Mouse (Mus musculus) midbrain, embryonic 13.5 days (tissue): ENCODE measurements around the gene Rora. TPM values are rescaled to one million over a fixed set of nuclear protein-coding genes. Genes with fewer than 3 reads are reported as not detected.

Experiments
- ATAC-seq: fragments of 200-750 bp; cut with Nextera tagmentation; 2 replicates; pipeline ENCODE4 v1.8.0; 2017; ENCODE audit warnings: mild to moderate bottlenecking, moderate TSS enrichment, moderate library complexity
- H3K27ac ChIP-seq: fragments of 300-500 bp; sonication (generic); 2 replicates; pipeline ENCODE4 v1.5.1; 2015; ENCODE audit warnings: inconsistent platforms, mild to moderate bottlenecking, moderate library complexity
- H3K27me3 ChIP-seq: fragments of 300-500 bp; sonication (generic); 2 replicates; pipeline ENCODE4 v1.6.1; 2015; ENCODE audit warnings: mild to moderate bottlenecking, inconsistent platforms
- H3K36me3 ChIP-seq: fragments of 300-500 bp; sonication (generic); 2 replicates; pipeline ENCODE4 v1.6.1; 2015; ENCODE audit warnings: mild to moderate bottlenecking, inconsistent platforms
- H3K4me1 ChIP-seq: fragments of 300-500 bp; sonication (generic); replicated peaks from 2 replicates; pipeline ENCODE4 v1.6.1; 2015; ENCODE audit warnings: inconsistent platforms
- H3K4me2 ChIP-seq: fragments of 300-500 bp; sonication (generic); replicated peaks from 2 replicates; pipeline ENCODE4 v1.6.1; 2015; ENCODE audit warnings: moderate library complexity, mild to moderate bottlenecking, inconsistent platforms
- H3K4me3 ChIP-seq: fragments of 300-500 bp; sonication (generic); replicated peaks from 2 replicates; pipeline ENCODE4 v1.5.1; 2015; ENCODE audit warnings: mild to moderate bottlenecking, inconsistent platforms
- H3K9ac ChIP-seq: fragments of 300-500 bp; sonication (generic); replicated peaks from 2 replicates; pipeline ENCODE4 v1.6.1; 2015; ENCODE audit warnings: mild to moderate bottlenecking, inconsistent platforms
- H3K9me3 ChIP-seq: fragments of 300-500 bp; sonication (generic); 2 replicates; pipeline ENCODE4 v1.6.1; 2016; ENCODE audit warnings: mild to moderate bottlenecking, inconsistent platforms
- WGBS: fragments of 180-500 bp; shearing (Covaris S2); methylation state at CpG from one replicate; pipeline ENCODE4 v1.1.7; 2015; 5-methylcytosine and 5-hydroxymethylcytosine counted together
- polyA plus RNA-seq: library from polyadenylated mRNA; unstranded; fragments of >200 nt; fragmentation: Nextera tagmentation; extraction: Ambion mirVana; gene quantifications from 2 replicates; pipeline ENCODE4 v1.2.1, GENCODE M21; 2015

Rora gene
- polyA plus RNA-seq, 1 experiment from 2014 or later: 21.0 TPM

DNA sequence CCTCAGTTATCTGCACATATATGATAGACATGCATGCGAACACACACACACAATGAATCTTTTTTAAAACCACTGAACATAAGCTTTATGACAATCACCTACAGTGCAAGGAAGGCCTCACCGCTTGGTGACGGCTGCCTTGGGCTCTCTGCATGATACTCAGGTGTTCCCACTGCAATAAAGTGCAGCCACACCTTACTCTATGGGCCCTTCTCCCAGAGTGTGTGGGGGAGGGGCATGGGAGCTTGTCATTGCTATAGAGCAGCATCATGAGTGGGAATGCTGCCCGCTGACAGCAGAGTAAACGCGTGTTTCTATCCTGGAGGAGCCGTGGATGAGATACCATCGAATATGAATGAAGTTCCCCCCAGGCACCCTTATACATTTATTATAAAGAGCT, 525.6 kb downstream of the Rora start:
- no peak overlapping the region for H3K27ac ChIP-seq
- H3K9ac ChIP-seq: no peak overlapping the region
- H3K36me3 ChIP-seq: no peaks in the 10 kb centered on the region
- H3K27me3 ChIP-seq: no peaks in the 10 kb centered on the region
- no peak for ATAC-seq
- no peak overlapping the region for H3K4me3 ChIP-seq
- H3K4me1 ChIP-seq: no peaks in the 10 kb centered on the region
- no peaks in the 10 kb centered on the region for H3K9me3 ChIP-seq
- no peak overlapping the region for H3K4me2 ChIP-seq
- 92% methylated on average over 8 of the region's 8 CpGs for WGBS

DNA sequence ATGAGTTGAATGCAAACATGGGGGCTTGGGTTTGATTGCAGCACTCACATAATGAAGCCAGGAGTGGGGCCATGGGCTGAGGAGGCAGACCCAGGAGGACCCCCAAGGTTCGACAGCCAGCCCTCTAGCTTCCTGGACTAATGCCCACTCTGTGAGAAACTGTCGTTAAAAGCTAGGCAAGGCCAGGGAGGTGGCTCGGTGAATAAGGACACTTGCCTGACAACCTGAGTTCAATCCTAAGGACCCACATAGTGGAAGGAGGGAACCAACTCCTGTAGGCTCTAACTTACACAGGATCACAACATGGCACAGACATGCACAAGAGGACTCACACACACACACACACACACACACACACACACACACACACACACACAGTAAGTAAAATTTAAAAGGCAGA, 527.4 kb downstream of the Rora start:
- no peak overlapping the region for H3K4me3 ChIP-seq
- ATAC-seq: no peak
- H3K27ac ChIP-seq: no peak overlapping the region
- no peak overlapping the region for H3K9ac ChIP-seq
- no peaks in the 10 kb centered on the region for H3K4me1 ChIP-seq
- H3K9me3 ChIP-seq: no peaks in the 10 kb centered on the region
- 58% methylated on average over 3 of the region's 3 CpGs for WGBS
- no peak overlapping the region for H3K4me2 ChIP-seq
- H3K27me3 ChIP-seq: no peaks in the 10 kb centered on the region
- no peaks in the 10 kb centered on the region for H3K36me3 ChIP-seq

GRCm38 (mm10) chr9:69181411-69181810, 527.8 kb downstream of the Rora start:
- Histone ChIP-seq H3K27me3 (no peaks in the 10 kb centered on the region), H3K4me3 (no peak overlapping the region), H3K27ac (no peak overlapping the region), H3K4me1 (no peaks in the 10 kb centered on the region), H3K36me3 (no peaks in the 10 kb centered on the region), H3K4me2 (no peak overlapping the region), H3K9ac (no peak overlapping the region), H3K9me3 (no peaks in the 10 kb centered on the region)
- no peak for ATAC-seq

DNA sequence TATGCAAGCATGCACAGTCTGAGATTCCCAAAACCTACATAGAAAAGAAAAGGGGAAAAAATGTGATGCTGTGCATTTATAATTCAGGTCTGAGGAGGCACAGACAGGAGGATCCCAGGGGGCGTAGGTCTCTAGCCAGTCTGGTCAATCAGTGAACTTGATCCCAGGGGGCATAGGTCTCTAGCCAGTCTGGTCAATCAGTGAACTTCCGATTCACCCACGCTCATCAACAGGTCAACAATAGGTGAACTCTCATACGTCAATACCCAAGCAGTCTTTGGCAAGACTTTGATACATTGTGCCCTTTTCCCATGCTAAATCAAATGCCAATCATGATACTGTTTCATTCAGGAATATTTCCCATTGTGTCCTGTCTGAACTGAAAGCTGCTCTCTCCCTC, 530.3 kb downstream of the Rora start:
- H3K4me2 ChIP-seq: no peak overlapping the region
- no peaks in the 10 kb centered on the region for H3K9me3 ChIP-seq
- 76% methylated on average over 4 of the region's 4 CpGs for WGBS
- no peak overlapping the region for H3K27ac ChIP-seq
- no peaks in the 10 kb centered on the region for H3K36me3 ChIP-seq
- H3K9ac ChIP-seq: no peak overlapping the region
- ATAC-seq: no peak
- H3K4me3 ChIP-seq: no peak overlapping the region
- H3K27me3 ChIP-seq: no peaks in the 10 kb centered on the region
- H3K4me1 ChIP-seq: no peaks in the 10 kb centered on the region

GRCm38 (mm10) chr9:69190726-69191125, 537.1 kb downstream of the Rora start:
- WGBS: 67% methylated on average over 1 of the region's 1 CpGs
- Histone ChIP-seq H3K27me3 (no peaks in the 10 kb centered on the region), H3K36me3 (no peaks in the 10 kb centered on the region), H3K9ac (no peak overlapping the region), H3K27ac (no peak overlapping the region), H3K4me2 (no peak overlapping the region), H3K9me3 (no peaks in the 10 kb centered on the region), H3K4me3 (no peak overlapping the region), H3K4me1 (no peaks in the 10 kb centered on the region)
- no peak for ATAC-seq

DNA sequence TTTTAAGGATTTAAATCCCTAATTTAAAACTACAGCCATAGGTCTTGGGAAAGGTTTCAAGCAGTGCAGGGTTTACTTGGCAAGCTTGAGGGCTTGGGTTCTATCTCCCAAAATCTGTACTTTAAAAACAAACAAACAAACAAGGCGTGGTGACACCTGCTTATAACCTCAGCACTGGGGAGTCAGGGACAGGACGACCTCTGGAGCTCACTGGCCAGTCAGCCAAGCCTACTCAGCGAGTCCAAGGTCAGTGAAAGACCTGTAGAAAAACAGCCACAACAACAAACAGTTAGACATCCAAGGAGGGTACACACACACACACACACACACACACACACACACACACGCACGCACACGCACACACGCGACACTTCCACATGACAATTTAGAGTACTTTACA, 538.9 kb downstream of the Rora start:
- H3K4me2 ChIP-seq: no peak overlapping the region
- no peaks in the 10 kb centered on the region for H3K4me1 ChIP-seq
- no peak overlapping the region for H3K9ac ChIP-seq
- WGBS: 86% methylated on average over 8 of the region's 8 CpGs
- no peak for ATAC-seq
- no peaks in the 10 kb centered on the region for H3K9me3 ChIP-seq
- H3K36me3 ChIP-seq: no peaks in the 10 kb centered on the region
- no peak overlapping the region for H3K27ac ChIP-seq
- H3K4me3 ChIP-seq: no peak overlapping the region
- no peaks in the 10 kb centered on the region for H3K27me3 ChIP-seq

GRCm38 (mm10) chr9:69194638-69195605, 541.3 kb downstream of the Rora start:
- H3K4me1 ChIP-seq: no peaks in the 10 kb centered on the region
- no peaks in the 10 kb centered on the region for H3K9me3 ChIP-seq
- no peak overlapping the region for H3K4me2 ChIP-seq
- ATAC-seq: no peak
- H3K27ac ChIP-seq: no peak overlapping the region
- WGBS: 93% methylated on average over 13 of the region's 13 CpGs
- H3K36me3 ChIP-seq: no peaks in the 10 kb centered on the region
- H3K4me3 ChIP-seq: no peak overlapping the region
- H3K27me3 ChIP-seq: no peaks in the 10 kb centered on the region
- H3K9ac ChIP-seq: no peak overlapping the region

DNA sequence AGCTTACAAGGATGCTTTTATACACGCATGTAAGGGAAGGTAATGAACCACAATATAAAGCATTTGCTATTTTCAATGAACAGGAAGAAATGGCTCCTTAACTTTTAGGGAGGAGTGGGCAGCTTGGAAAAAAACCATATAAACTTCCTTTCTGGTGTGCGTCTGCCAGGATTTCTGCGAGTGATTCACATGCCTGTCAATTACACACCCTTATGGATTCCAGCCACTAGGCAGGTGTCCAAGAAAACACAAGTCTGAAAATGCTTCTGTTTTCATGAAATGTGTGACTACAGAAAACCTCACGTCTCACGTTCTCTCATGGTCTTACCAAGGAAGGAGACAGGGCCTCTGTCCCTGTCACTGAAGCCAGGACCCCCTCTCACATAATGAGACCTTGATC, 560.2 kb downstream of the Rora start:
- ATAC-seq: no peak
- Histone ChIP-seq H3K9me3 (no peaks in the 10 kb centered on the region), H3K9ac (no peak overlapping the region), H3K27me3 (no peaks in the 10 kb centered on the region), H3K4me2 (no peak overlapping the region), H3K36me3 (no peaks in the 10 kb centered on the region), H3K27ac (no peak overlapping the region), H3K4me3 (no peak overlapping the region), H3K4me1 (peaks cover 19% of the 10 kb centered on the region)
- 71% methylated on average over 5 of the region's 5 CpGs for WGBS

GRCm38 (mm10) chr9:69224841-69225240, 571.3 kb downstream of the Rora start:
- no peak overlapping the region for H3K4me2 ChIP-seq
- H3K9ac ChIP-seq: no peak overlapping the region
- 79% methylated on average over 3 of the region's 3 CpGs for WGBS
- no peak for ATAC-seq
- H3K4me3 ChIP-seq: no peak overlapping the region
- no peak overlapping the region for H3K27ac ChIP-seq
- H3K9me3 ChIP-seq: no peaks in the 10 kb centered on the region
- peaks cover 3% of the 10 kb centered on the region; the same call in 1 of the 2 replicates for H3K4me1 ChIP-seq
- no peaks in the 10 kb centered on the region for H3K36me3 ChIP-seq
- H3K27me3 ChIP-seq: no peaks in the 10 kb centered on the region

DNA sequence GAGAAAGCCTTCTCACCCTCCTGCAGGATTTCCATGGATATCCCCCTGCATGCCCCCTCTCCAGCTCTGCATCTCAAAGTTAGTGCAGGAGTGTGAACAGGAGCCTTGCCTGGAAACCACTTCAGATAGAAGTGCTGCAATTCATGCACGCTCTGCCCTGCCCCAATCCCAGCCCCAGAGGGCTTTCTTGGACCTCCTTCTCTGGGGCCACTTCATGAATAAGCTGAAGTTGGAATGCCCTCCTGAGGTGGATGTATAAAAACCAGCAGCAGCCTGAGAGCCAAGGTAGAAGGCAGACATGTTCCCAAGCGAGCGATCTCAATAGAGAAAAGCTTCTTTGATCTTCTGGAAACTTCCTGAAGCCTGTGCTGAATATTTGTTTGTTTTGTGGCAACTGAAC, 572.8 kb downstream of the Rora start:
- Histone ChIP-seq H3K27ac (no peak overlapping the region), H3K4me1 (peaks cover 3% of the 10 kb centered on the region; the same call in 1 of the 2 replicates), H3K36me3 (no peaks in the 10 kb centered on the region), H3K27me3 (no peaks in the 10 kb centered on the region), H3K4me3 (no peak overlapping the region), H3K9me3 (no peaks in the 10 kb centered on the region), H3K4me2 (no peak overlapping the region), H3K9ac (no peak overlapping the region)
- WGBS: 35% methylated on average over 3 of the region's 3 CpGs
- ATAC-seq: no peak

- Histone ChIP-seq H3K4me1 (peaks cover 3% of the 10 kb centered on the region; the same call in 1 of the 2 replicates), H3K4me2 (no peak overlapping the region), H3K27me3 (no peaks in the 10 kb centered on the region), H3K4me3 (no peak overlapping the region), H3K27ac (no peak overlapping the region), H3K9me3 (no peaks in the 10 kb centered on the region), H3K9ac (no peak overlapping the region), H3K36me3 (no peaks in the 10 kb centered on the region)
- WGBS: 86% methylated on average over 6 of the region's 6 CpGs
- ATAC-seq: no peak
These were observed 574.2 kb downstream of the Rora start for GRCm38 (mm10) chr9:69227806-69228205.

GRCm38 (mm10) chr9:69229935-69230334, 576.3 kb downstream of the Rora start:
- no peaks in the 10 kb centered on the region for H3K9me3 ChIP-seq
- H3K27me3 ChIP-seq: no peaks in the 10 kb centered on the region
- no peak for ATAC-seq
- no peak overlapping the region for H3K4me2 ChIP-seq
- 83% methylated on average over 7 of the region's 7 CpGs for WGBS
- no peak overlapping the region for H3K4me3 ChIP-seq
- no peaks in the 10 kb centered on the region for H3K36me3 ChIP-seq
- H3K4me1 ChIP-seq: peaks cover 12% of the 10 kb centered on the region
- H3K27ac ChIP-seq: no peak overlapping the region
- no peak overlapping the region for H3K9ac ChIP-seq

DNA sequence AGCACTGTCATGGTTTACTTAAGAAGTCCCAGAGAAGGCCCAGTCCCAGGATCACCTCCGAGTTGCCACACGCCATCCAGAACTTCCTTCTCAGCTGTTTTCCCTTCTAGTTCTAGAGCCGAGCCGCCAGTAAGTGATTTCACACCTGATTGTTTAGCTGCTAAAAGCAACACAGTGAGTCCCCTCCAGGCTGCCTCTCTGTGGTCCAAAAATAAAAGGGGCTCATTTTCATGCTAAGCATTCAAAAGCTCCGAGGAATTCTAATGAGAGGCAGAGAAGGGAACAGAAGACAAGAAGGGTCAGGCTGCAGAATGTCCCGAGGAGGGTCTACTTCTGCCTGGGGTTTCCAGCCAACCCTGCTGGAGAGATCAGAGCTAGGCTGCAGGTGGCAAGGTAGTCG, 580.9 kb downstream of the Rora start:
- WGBS: 8% methylated on average over 7 of the region's 7 CpGs
- no peak overlapping the region for H3K27ac ChIP-seq
- H3K4me3 ChIP-seq: no peak overlapping the region
- H3K9me3 ChIP-seq: no peaks in the 10 kb centered on the region
- no peak overlapping the region for H3K9ac ChIP-seq
- ATAC-seq: 0 out of 2 replicates have a peak, but pooled peaks have one; percentile 53
- H3K27me3 ChIP-seq: no peaks in the 10 kb centered on the region
- H3K4me1 ChIP-seq: peaks cover 11% of the 10 kb centered on the region
- H3K4me2 ChIP-seq: no peak overlapping the region
- no peaks in the 10 kb centered on the region for H3K36me3 ChIP-seq
